In genomic region chr4:86373166-86373565, GRCm38 (mm10) we compare ENCODE assay signal across 20 mouse cellular contexts.
A peak's percentile ranks its signal among the peaks of the same experiment; 100 is the strongest.
DNase-seq lines count a peak whose midpoint lies in the region; ATAC-seq lines count a peak whose summit lies in the region.
"Had no signal": no experiment of that assay in that cellular context is flagged by ENCODE, and none has a peak within 500 bp of the region (broad histone marks: within the 10 kb centered on the region; RNA-seq: fewer than 3 reads in every experiment).

No protein-coding gene starts in this region.

- H3K9me3 ChIP-seq in heart, embryonic 13.5 days = no peaks in the 10 kb centered on the region
- no peaks in the 10 kb centered on the region for H3K9me3 ChIP-seq in limb, embryonic 10.5 days (replicated peaks)
- no peaks in the 10 kb centered on the region for H3K9me3 ChIP-seq in forebrain, embryonic 13.5 days (replicated peaks)
- H3K9me3 ChIP-seq: embryonic facial prominence, embryonic 10.5 days; embryonic facial prominence, embryonic 12.5 days had no signal

- H3K9ac ChIP-seq in heart, embryonic 13.5 days = no peak overlapping the region
- H3K9ac ChIP-seq in forebrain, embryonic 13.5 days = no peak overlapping the region
- H3K9ac ChIP-seq: embryonic facial prominence, embryonic 12.5 days had no signal

- no peak for ATAC-seq in heart, embryonic 13.5 days (ENCODE audit: extremely low read depth, insufficient number of reproducible peaks, low FRiP score, low TSS enrichment)
- ATAC-seq in forebrain, embryonic 13.5 days = no peak
- ATAC-seq: activated CD4-positive, CD25-positive, alpha-beta regulatory T cell, adult 4 months; forebrain, embryonic 14.5 days; forebrain, embryonic 16.5 days; Patski had no signal

- 0 out of 2 replicates have a peak overlapping the region, but pooled peaks have one; percentile 15 for H3K27ac ChIP-seq in heart, embryonic 13.5 days (replicated peaks)
- H3K27ac ChIP-seq in limb, embryonic 10.5 days = no peak overlapping the region
- H3K27ac ChIP-seq in forebrain, embryonic 13.5 days = no peak overlapping the region
- H3K27ac ChIP-seq: embryonic facial prominence, embryonic 10.5 days; embryonic facial prominence, embryonic 12.5 days had no signal

- no peak overlapping the region for H3K4me2 ChIP-seq in heart, embryonic 13.5 days
- H3K4me2 ChIP-seq in forebrain, embryonic 13.5 days = no peak overlapping the region
- H3K4me2 ChIP-seq: embryonic facial prominence, embryonic 12.5 days had no signal

- H3K27me3 ChIP-seq in heart, embryonic 13.5 days (replicated peaks) = no peaks in the 10 kb centered on the region
- no peaks in the 10 kb centered on the region for H3K27me3 ChIP-seq in limb, embryonic 10.5 days (ENCODE audit: low read depth, poor library complexity, severe bottlenecking)
- no peaks in the 10 kb centered on the region for H3K27me3 ChIP-seq in forebrain, embryonic 13.5 days
- H3K27me3 ChIP-seq: embryonic facial prominence, embryonic 12.5 days; Patski had no signal

- 0 out of 2 replicates have a peak, but pooled peaks cover 2% of the 10 kb centered on the region for H3K36me3 ChIP-seq in heart, embryonic 13.5 days
- no peaks in the 10 kb centered on the region for H3K36me3 ChIP-seq in limb, embryonic 10.5 days
- no peaks in the 10 kb centered on the region for H3K36me3 ChIP-seq in forebrain, embryonic 13.5 days (ENCODE audit: poor library complexity, severe bottlenecking)
- H3K36me3 ChIP-seq: embryonic facial prominence, embryonic 10.5 days; embryonic facial prominence, embryonic 12.5 days had no signal

- peaks cover 26% of the 10 kb centered on the region for H3K4me1 ChIP-seq in heart, embryonic 13.5 days
- H3K4me1 ChIP-seq in limb, embryonic 10.5 days = peaks cover 9% of the 10 kb centered on the region; the same call in 1 of the 2 replicates
- no peaks in the 10 kb centered on the region for H3K4me1 ChIP-seq in forebrain, embryonic 13.5 days
- H3K4me1 ChIP-seq: embryonic facial prominence, embryonic 10.5 days; embryonic facial prominence, embryonic 12.5 days had no signal

- no peak for DNase-seq in heart, postnatal 25 days (ENCODE audit: low spot score)
- DNase-seq in retina, postnatal 1 day = peak; percentile 6
- DNase-seq in retina, embryonic 14.5 days (ENCODE audit: low spot score) = no peak
- DNase-seq in limb, embryonic 10.5 days (ENCODE audit: low spot score) = peak; percentile 12
- DNase-seq: adrenal gland, adult 8-10 months; adrenal gland, postnatal 14 days; adrenal gland, postnatal 36 days; cerebellum, adult 11-12 months; cerebellum, adult 2 months; cerebellum, adult 9-10 months; cerebellum, postnatal 10 days; cerebellum, postnatal 25 days had no signal

- intact Hi-C loops in heart, postnatal 25 days (cut with DNase I) = no loop called here

- WGBS in heart, embryonic 13.5 days = 57% methylated on average over 2 of the region's 2 CpGs
- 85% methylated on average over 2 of the region's 2 CpGs for WGBS in limb, embryonic 10.5 days
- WGBS in forebrain, embryonic 13.5 days = 68% methylated on average over 2 of the region's 2 CpGs

- no peak overlapping the region for H3K4me3 ChIP-seq in heart, embryonic 13.5 days
- no peak overlapping the region for H3K4me3 ChIP-seq in limb, embryonic 10.5 days
- no peak overlapping the region for H3K4me3 ChIP-seq in forebrain, embryonic 13.5 days
- H3K4me3 ChIP-seq: embryonic facial prominence, embryonic 10.5 days; embryonic facial prominence, embryonic 12.5 days had no signal

Comparison
In these comparisons a context has a peak if more than half of its experiments do, and no peak if none do; other contexts are left out.
1. DNase-seq: peak in retina, postnatal 1 day (single experiment) and limb, embryonic 10.5 days (single experiment); none in heart, postnatal 25 days (single experiment) and retina, embryonic 14.5 days (single experiment).